Mouse (Mus musculus): ENCODE results near the gene Coro1c. TPM values are rescaled to one million over a fixed set of nuclear protein-coding genes. Genes with fewer than 3 reads are reported as not detected.

Coro1c gene
- 51.9 and 57.4 TPM in 2 replicates for polyA plus RNA-seq (2012; rRNA removed; ENCODE audit: low replicate concordance)

DNA sequence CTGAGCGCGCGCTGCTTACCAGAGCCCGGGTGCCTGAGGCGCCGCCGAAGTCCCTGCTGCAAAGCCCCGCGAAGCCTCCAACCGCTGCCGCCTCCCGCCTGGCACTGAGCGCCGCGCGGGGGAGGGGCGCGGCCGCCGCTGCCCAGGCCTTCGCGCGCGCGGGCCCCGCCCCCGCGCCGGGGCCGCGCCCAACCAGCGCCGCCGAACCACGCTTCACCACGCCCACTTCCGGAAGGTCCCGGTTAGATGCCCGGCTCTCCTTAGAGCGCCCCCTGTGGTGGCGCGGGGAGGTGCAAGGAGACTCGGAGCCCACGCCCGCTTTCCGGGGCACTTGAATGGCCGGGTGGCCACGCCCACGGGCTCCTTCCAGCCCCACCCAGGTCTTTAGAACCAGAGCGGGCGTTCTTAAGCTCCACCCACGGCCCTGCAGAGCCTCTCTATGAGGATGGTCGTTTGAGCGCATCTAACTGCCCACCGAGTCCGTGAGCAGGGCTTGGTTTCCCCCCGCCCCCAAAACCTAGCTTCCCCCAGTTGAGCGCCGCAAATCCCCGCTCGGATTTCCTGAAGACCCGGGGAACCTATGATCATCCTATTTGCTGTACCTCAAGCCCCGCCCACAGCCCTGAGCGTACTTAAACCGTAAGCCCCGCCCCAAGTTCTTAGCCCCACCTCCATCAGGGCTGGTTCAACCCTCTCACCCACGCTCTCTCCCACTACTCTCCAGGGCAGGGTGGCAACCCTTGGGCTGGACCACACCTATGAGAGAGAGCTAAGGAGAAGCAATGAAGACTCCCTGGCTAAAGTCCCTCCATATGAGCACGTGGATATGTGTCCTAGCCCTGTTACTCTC, at the start of gene Coro1c:
Gene Coro1c, minus strand, starts transcription at position 167 of the 850 bp plus-strand sequence.

DNA sequence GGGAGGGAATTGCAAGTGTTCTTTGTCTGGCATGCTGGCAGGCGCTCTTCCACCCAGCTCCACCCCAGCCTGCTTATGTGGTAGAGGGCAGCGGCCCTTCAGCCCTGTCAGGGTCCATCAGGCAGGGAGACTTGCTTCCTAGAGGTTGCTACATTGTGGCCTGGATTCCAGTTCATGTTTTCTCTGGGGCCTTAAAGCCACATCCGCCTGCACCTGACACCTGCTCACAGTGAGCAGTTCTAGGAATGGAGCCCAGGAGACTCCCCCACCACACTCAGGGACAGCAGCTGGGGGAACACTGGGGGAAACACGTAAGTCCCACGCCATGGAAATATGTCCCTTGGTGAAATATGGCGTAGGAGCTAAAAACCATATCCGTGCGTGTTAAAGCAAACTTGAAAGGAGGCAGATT, 76.1 kb downstream of the Coro1c start, which contains the start of gene Selplg:
Gene Selplg, minus strand, starts transcription at position 155 of the 412 bp plus-strand sequence.

DNA sequence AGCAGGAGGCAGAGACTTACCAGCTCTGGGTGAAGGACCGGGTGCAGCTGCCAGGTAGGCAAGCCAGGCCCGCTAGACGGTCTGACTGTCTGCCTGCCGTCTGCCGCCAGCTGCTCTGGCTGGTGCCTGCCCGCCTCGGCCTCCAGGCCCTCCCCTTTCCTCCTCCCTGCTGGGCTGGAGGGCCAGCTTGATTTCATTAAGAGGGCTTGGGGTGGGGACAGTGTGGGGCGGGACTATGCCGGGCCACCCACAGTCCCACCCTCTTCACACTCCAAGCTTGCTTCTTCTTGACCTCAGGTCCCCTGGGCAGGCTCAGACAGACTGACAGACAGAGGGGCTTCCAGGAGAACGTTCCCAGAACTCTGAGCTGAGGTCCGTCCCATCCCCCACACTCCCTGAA, 108.3 kb downstream of the Coro1c start, which contains the start of gene Tmem119:
Gene Tmem119, minus strand, starts transcription at position 237 of the 400 bp plus-strand sequence.

Other genes with a start within 250 kb of the Coro1c start
- gene 1700069L16Rik, start 184.0 kb downstream of the Coro1c start, polyA plus RNA-seq (2012; rRNA removed; ENCODE audit: low replicate concordance): not detected in 2 replicates
- gene Ficd, start 173.0 kb downstream of the Coro1c start, polyA plus RNA-seq (2012; rRNA removed; ENCODE audit: low replicate concordance): 6.4 and 9.0 TPM in 2 replicates
- 13.5 and 16.9 TPM in 2 replicates for gene Sart3, start 136.2 kb downstream of the Coro1c start, polyA plus RNA-seq (2012; rRNA removed; ENCODE audit: low replicate concordance)
- 104 and 156 TPM in 2 replicates for gene Iscu, start 136.0 kb downstream of the Coro1c start, polyA plus RNA-seq (2012; rRNA removed; ENCODE audit: low replicate concordance)
- gene Tmem119, start 108.2 kb downstream of the Coro1c start, polyA plus RNA-seq (2012; rRNA removed; ENCODE audit: low replicate concordance): 24.4 and 39.7 TPM in 2 replicates
- 154 and 322 TPM in 2 replicates for gene Selplg, start 76.1 kb downstream of the Coro1c start, polyA plus RNA-seq (2012; rRNA removed; ENCODE audit: low replicate concordance)
- gene Ssh1, start 85.1 kb upstream of the Coro1c start, polyA plus RNA-seq (2012; rRNA removed; ENCODE audit: low replicate concordance): 16.9 and 20.0 TPM in 2 replicates
- gene Dao, start 94.9 kb upstream of the Coro1c start, polyA plus RNA-seq (2012; rRNA removed; ENCODE audit: low replicate concordance): 0.16 and 0.19 TPM in 2 replicates
- gene Usp30, start 156.7 kb upstream of the Coro1c start, polyA plus RNA-seq (2012; rRNA removed; ENCODE audit: low replicate concordance): 19.7 and 25.0 TPM in 2 replicates
- gene Svop, start 182.8 kb upstream of the Coro1c start, polyA plus RNA-seq (2012; rRNA removed; ENCODE audit: low replicate concordance): not detected in 2 replicates
- 9.5 and 12.1 TPM in 2 replicates for gene Alkbh2, start 219.5 kb upstream of the Coro1c start, polyA plus RNA-seq (2012; rRNA removed; ENCODE audit: low replicate concordance)
- 5.1 and 7.2 TPM in 2 replicates for gene Ung, start 221.6 kb upstream of the Coro1c start, polyA plus RNA-seq (2012; rRNA removed; ENCODE audit: low replicate concordance)
- 131 and 132 TPM in 2 replicates for gene Acacb, start 237.8 kb upstream of the Coro1c start, polyA plus RNA-seq (2012; rRNA removed; ENCODE audit: low replicate concordance)